Mouse (Mus musculus): ENCODE measurements around the gene Pcdh15.

GRCm38 (mm10) chr10:73826354-73826753, 727.2 kb downstream of the Pcdh15 start:
- no peak for TF ChIP-seq CTCF (IDR thresholded peaks at IDR 0.05; ENCODE audit: low read depth, low read length)
- no peak for TF ChIP-seq POLR2A (IDR thresholded peaks at IDR 0.05; ENCODE audit: insufficient read depth, low read length)
- TF ChIP-seq EP300 (IDR thresholded peaks at IDR 0.05; ENCODE audit: insufficient read depth, low read depth, low read length), result no peak

Measured in ES-Bruce4 (cell line).